ENCODE assay signal across 7 mouse cellular contexts in the genomic region with DNA sequence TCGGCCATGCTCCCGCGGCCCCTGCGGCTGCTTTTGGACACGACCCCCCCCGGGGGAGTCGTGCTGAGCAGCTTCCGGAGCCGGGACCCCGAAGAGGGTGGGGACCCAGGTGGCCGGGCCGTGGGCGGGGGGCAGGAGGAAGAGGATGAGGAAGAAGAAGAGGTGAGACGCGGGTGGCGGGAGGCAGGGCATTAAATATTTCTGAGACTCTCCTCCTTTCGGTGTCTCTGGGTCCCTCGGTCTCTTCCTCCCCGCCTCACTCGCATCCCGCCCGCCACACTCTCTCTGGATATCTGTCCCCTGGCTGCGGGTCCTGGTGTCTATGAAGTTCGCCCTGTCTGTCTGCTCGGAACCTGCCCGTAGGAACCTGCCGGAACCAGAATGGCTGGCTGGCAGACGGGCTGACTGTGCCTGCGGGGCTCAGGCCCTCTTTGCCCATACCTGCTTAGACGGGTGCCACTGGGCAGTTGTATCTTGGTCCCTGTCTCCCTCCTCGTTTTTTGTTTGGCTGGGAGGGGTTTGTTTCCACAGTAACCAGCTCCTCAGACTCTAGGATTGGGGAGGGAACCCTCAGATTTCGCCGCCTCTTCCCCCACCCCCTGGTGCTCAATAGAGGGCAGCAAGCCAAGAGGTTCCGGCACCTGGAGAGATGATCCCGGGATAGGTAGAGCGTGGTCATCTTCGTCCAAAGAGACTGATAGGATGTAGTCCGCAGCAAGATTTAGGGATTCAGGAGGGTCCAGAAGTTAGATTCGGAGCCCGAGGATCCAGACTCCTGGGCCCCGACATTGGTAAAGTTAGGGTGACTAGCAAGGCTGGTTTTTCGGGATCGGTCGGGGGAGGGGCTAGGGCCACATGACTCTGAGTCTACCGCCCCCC. TPM values are rescaled to one million over a fixed set of nuclear protein-coding genes. Genes with fewer than 3 reads are reported as not detected.
A peak's percentile ranks its signal among the peaks of the same experiment; 100 is the strongest.
DNase-seq lines count a peak whose midpoint lies in the region.

No protein-coding gene starts in this region.

- no peaks in the 10 kb centered on the region for H3K9me3 ChIP-seq in hindbrain, embryonic 10.5 days

- H3K27me3 ChIP-seq in hindbrain, embryonic 10.5 days (ENCODE audit: insufficient read depth, poor library complexity, severe bottlenecking) = peaks cover 5% of the 10 kb centered on the region; the same call in 1 of the 2 replicates

- H3K36me3 ChIP-seq in hindbrain, embryonic 10.5 days = peaks cover 60% of the 10 kb centered on the region

- H3K4me3 ChIP-seq in hindbrain, embryonic 10.5 days = peak overlapping the region; percentile 87

- peak; percentile 87 for DNase-seq in ES-CJ7 (ENCODE audit: low read depth, low spot score)
- DNase-seq in adrenal gland, postnatal 10 days = peak; percentile 69
- DNase-seq in fat pad, adult 2 months (ENCODE audit: extremely low read depth, low read depth, low spot score) = peak; percentile 64
- DNase-seq in hindbrain, embryonic 10.5 days (ENCODE audit: low spot score) = peak; percentile 50
- peak; percentile 54 to 65 for DNase-seq in layer of hippocampus, postnatal 10 days (ENCODE audit: low spot score in 2 of 2)
- DNase-seq in lung, postnatal 36 days = peak; percentile 85
- peak; percentile 73 for DNase-seq in right cerebral cortex, postnatal 25 days

- H3K4me1 ChIP-seq in hindbrain, embryonic 10.5 days (replicated peaks) = peaks cover 43% of the 10 kb centered on the region

- under 1% methylated on average over 45 of the region's 45 CpGs for WGBS in hindbrain, embryonic 10.5 days

- peak overlapping the region; percentile 95 for H3K27ac ChIP-seq in hindbrain, embryonic 10.5 days

RNA-seq across cellular contexts. Expression of a gene that starts 1.2 kb away (rescaled TPM):
- total RNA-seq in adrenal gland, postnatal 10 days (2021) = 10 to 100 TPM; 57.1 to 76.3 TPM
- polyA plus RNA-seq in hindbrain, embryonic 10.5 days (2016; fragmentation: Nextera tagmentation; extraction: Ambion mirVana) = 45.2 and 55.7 TPM in 2 replicates
- total RNA-seq in layer of hippocampus, postnatal 10 days (2021) = 10 to 100 TPM; 60.2 to 80.6 TPM

RNA-seq across cellular contexts. Expression of a gene that starts 9.6 kb away (rescaled TPM):
- total RNA-seq in adrenal gland, postnatal 10 days (2021) = 10 to 100 TPM; 81.2 to 94.9 TPM
- 228 TPM in 2 replicates for polyA plus RNA-seq in hindbrain, embryonic 10.5 days (2016; fragmentation: Nextera tagmentation; extraction: Ambion mirVana)
- 100 to 1,000 TPM in 1 of 2 experiments, 10 to 100 TPM in 1; 83.1 to 106 TPM for total RNA-seq in layer of hippocampus, postnatal 10 days (2021)

RNA-seq across cellular contexts. Expression of a gene that starts 9.9 kb away (rescaled TPM):
- 10 to 100 TPM; 28.4 to 29.7 TPM for total RNA-seq in adrenal gland, postnatal 10 days (2021)
- polyA plus RNA-seq in hindbrain, embryonic 10.5 days (2016; fragmentation: Nextera tagmentation; extraction: Ambion mirVana) = 47.0 and 51.8 TPM in 2 replicates
- 10 to 100 TPM; 21.8 to 24.8 TPM for total RNA-seq in layer of hippocampus, postnatal 10 days (2021)

RNA-seq across cellular contexts. Expression of a gene that starts 14.8 kb away (rescaled TPM):
- 10 to 100 TPM; 29.2 to 34.3 TPM for total RNA-seq in adrenal gland, postnatal 10 days (2021)
- 23.0 and 24.0 TPM in 2 replicates for polyA plus RNA-seq in hindbrain, embryonic 10.5 days (2016; fragmentation: Nextera tagmentation; extraction: Ambion mirVana)
- total RNA-seq in layer of hippocampus, postnatal 10 days (2021) = 10 to 100 TPM; 29.4 to 30.5 TPM

RNA-seq across cellular contexts. Expression of a gene that starts 14.8 kb away (rescaled TPM):
- total RNA-seq in adrenal gland, postnatal 10 days (2021) = 100 to 1,000 TPM; 131 to 150 TPM
- 14.5 and 17.2 TPM in 2 replicates for polyA plus RNA-seq in hindbrain, embryonic 10.5 days (2016; fragmentation: Nextera tagmentation; extraction: Ambion mirVana)
- total RNA-seq in layer of hippocampus, postnatal 10 days (2021) = 10 to 100 TPM; 36.3 to 40.7 TPM

Comparison
In these comparisons a context has a peak if more than half of its experiments do, and no peak if none do; other contexts are left out.
1. Peak in every context shown above with its lines: DNase-seq, H3K4me3 ChIP-seq and H3K27ac ChIP-seq.